Mouse (Mus musculus) thymus, postnatal 0 days (tissue): ENCODE measurements around the gene Gprc5b. TPM values are rescaled to one million over a fixed set of nuclear protein-coding genes. Genes with fewer than 3 reads are reported as not detected.
A peak's percentile ranks its signal among the peaks of the same experiment; 100 is the strongest.

Source experiments
- DNase-seq: peaks from one replicate; pipeline ENCODE4 v3.0.0-alpha.2; 2015; ENCODE audit warnings: low spot score
- polyA plus RNA-seq: library from polyadenylated mRNA; unstranded; fragments of >200 nt; fragmentation: Nextera tagmentation; extraction: Ambion mirVana; gene quantifications from 2 replicates; pipeline ENCODE4 v1.2.1, GENCODE M21; 2015

Gene Gprc5b
- polyA plus RNA-seq: 0.55 and 0.57 TPM in 2 replicates

DNA sequence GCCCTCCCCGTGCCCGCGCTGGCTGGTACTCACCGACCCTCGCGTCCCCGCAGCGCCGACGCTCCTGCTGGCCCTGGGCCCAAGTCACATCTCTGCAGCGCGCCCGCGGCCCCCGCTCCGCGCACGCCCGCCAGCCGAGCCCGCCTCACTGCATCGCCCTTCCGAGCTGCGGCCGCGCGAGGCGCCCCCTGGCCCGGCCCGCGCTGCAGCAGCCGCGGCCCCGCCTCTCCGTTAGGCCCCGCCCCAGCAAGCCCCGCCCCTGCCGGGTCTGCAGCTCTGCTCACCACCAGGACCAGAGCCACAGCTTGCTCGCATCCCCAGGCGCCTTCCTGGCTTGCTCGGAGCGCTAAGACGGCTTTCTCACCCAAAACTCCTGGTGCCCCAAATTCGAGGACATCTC lies at the start of gene Gprc5b:
Gene Gprc5b, minus strand, starts transcription at position 205 of the 400 bp plus-strand sequence.
- DNase-seq: peak; percentile 87

DNA sequence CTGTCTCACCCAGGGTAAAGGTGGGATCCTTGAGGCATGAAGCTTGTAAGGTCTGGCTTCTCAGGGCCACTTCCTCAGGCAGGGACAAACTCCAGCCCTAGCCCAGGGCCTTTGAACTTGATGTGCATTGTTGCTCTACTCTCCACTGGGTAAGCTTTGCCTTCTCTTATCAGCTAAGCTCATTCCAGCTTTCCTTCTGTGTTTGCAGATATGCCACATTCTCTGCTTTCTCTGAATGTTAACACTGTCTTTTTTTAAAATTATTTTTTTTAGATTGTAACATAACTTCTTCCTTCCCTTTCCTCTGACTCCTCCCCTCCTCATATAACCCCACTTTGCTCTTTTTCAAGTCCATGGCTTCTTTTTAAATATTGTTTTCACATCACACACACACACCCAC lies 46.5 kb upstream of the Gprc5b start:
- DNase-seq: no peak

DNA sequence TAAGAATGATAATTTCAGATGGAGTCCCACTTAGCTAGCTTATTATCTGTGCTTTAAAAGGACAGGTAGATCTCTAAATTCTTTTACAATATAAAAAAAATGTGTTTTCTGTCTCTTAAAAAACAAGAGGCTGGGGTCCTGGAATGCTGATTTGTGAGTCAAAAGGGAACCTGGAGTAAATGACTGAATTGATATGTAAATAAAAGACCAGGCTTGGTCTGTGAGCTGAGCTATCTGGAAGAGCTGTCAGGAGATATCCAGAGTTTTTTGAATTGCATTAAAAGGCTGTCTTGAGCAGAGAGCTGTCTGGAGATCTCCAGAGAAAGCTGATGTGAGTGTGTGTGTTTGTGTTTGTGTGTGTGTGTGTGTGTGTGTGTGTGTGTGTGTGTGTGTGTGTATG lies 42.6 kb upstream of the Gprc5b start:
- no peak for DNase-seq

GRCm38 (mm10) chr7:119034243-119034961 lies 39.4 kb upstream of the Gprc5b start:
- DNase-seq: no peak

DNA sequence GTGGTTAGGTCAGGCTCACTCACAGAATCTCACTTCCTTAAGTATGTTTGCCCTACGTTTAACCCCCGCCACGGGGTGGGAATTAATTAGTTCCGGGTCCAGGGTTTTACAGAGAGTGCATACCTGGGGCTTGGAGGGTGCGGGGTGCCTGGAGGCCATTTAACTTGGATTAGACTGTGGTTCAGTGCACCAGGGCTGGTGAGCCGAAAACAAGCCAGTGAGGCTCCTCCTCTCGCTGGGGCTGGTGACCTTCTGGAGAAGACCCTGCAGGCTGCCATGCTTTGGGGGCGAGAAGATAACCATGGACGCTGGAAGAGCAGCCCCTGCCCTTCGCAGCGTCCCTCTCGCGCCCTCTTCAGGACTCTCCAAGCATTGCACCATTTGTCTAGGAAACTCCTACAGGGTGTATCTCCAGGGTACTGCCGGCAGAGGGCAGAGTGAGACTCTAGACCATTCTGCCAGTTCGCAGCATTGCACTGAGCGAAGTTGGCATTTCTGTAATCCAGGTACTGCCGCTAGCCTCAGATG lies 28.4 kb upstream of the Gprc5b start:
- DNase-seq: peak; percentile 49

- DNase-seq: peak; percentile 43
These were observed 27.5 kb upstream of the Gprc5b start for GRCm38 (mm10) chr7:119022238-119023156.

- DNase-seq: no peak
These were observed 24.5 kb upstream of the Gprc5b start for GRCm38 (mm10) chr7:119019537-119019936.

DNA sequence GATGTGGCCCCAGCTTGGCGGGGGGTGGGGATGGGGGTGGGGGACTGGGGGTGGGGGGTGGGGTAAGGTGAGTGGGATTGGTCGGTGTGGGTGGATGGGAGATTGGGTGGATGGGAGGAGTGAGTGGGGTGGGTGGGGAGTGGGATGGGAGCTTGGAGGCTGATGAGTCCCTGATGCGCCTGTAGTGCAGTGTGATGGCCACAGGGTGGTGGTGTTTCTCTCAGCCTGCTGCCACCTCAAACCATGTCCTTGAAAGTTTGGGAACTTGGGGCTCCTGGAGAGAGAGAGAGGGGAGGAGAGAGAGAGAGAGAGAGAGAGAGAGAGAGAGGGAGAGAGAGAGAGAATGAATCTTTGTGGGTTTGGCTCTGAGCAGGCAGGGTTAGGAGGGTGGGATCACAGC lies 20.7 kb upstream of the Gprc5b start:
- DNase-seq: no peak

DNA sequence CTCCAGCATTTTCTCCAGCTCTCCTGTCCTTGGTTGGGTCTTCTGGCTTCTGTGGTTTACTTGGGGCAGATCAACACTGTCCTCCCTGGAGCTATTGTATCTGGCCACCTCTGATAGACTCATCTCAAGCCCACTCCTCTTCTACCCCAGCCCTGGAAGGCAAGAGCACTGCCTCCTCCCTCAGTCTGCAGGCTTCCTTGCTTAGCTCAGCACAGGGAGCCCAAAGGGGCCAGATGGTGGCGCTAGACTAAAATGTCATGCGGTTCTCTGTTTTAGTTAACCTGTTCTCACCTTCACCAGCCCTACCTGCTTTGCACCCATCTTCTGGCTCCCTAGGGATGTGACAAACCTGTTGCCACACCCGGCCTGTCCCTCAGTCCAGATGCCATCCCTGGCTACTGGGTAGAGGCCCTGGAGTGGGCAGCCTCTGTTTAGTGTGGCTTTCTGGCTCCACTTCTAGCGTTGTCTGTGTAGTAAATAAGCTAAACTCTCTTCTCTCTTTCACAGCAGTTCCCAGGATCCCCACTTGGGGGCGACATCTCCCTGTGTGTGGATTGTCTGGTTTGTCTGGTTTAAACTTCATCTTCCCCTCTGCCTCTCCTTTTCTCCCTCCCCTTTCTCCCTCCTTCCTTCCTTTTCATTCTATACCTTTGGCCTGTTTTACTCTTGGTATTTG lies 16.0 kb upstream of the Gprc5b start:
- peak; percentile 49 for DNase-seq

DNA sequence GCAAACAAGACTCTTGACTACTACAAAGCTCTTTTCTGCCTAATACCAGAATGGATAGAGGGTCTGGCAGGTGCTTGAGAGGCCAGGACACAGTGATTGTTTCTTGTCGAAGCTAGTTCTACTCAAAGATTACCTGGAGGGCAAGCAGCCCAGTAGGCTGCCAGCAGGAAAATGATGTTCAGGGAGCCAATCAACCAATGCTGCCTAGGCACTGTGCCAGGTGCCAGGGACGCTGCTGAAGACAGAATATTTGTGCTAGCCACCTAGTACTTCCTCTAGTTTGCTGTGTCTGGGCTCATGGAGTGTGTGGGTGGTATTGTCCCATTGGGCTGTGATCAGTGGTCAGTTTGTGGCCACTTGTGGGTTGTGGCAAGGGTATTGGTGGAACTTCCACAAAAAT lies 7.5 kb upstream of the Gprc5b start:
- no peak for DNase-seq

GRCm38 (mm10) chr7:119001965-119002364 lies 7.0 kb upstream of the Gprc5b start:
- no peak for DNase-seq

- DNase-seq: no peak
These were observed 4.8 kb upstream of the Gprc5b start for GRCm38 (mm10) chr7:118999857-119000256.

- DNase-seq: peak; percentile 73
These were observed 1.3 kb upstream of the Gprc5b start for GRCm38 (mm10) chr7:118996137-118996837.

- no peak for DNase-seq
These were observed 660 bp upstream of the Gprc5b start for GRCm38 (mm10) chr7:118995671-118996070.

DNA sequence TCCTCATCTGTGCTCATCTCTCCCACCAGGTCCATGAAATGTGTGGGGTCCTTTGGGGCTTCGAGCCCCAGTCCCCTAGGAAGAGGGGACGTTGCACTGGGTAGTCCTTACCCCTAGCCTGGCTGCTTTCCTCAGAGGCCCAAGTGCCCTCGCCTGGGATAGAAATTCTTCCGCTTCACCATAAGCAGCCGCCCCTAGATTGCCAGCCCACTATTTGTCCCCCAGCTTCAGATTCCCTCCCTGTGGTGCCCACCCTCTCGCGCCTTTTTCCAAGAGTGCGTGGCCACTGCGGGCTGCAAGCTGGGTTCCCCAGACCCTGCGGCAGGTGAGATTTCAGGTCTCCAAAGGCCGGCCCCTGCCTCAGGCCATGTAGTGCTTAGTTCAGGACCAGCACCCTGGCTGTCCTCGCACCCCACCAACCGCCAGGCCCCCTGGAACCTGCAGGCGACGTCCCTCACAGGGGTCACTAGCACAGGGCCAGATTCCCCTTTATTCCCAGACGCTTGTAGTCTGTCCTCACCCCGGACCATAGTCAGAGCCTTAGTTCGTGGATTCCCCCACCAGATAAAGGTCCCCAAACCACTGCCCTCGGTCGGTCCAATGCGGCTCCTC lies 674 bp downstream of the Gprc5b start:
- DNase-seq: peak; percentile 8

- no peak for DNase-seq
These were observed 1.3 kb downstream of the Gprc5b start for GRCm38 (mm10) chr7:118993597-118994230.

- no peak for DNase-seq
These were observed 2.2 kb downstream of the Gprc5b start for GRCm38 (mm10) chr7:118992623-118993405.

GRCm38 (mm10) chr7:118992080-118992560 lies 2.9 kb downstream of the Gprc5b start:
- no peak for DNase-seq

- DNase-seq: no peak
These were observed 3.6 kb downstream of the Gprc5b start for GRCm38 (mm10) chr7:118991341-118991884.
